Mouse (Mus musculus) adrenal gland, adult 2 months (tissue): ENCODE results near the gene Tmem51. TPM values are rescaled to one million over a fixed set of nuclear protein-coding genes. Genes with fewer than 3 reads are reported as not detected.
A peak's percentile ranks its signal among the peaks of the same experiment; 100 is the strongest.

ENCODE experiments used
- DNase-seq: peaks from one replicate; pipeline ENCODE4 v3.0.0; 2021
- polyA plus RNA-seq: library from polyadenylated mRNA; depleted of rRNA; stranded (reverse); fragments of >200 nt; gene quantifications from 2 replicates; pipeline ENCODE4 v1.2.3, GENCODE M21; 2012
- total RNA-seq, 2 experiments: library from RNA; stranded (reverse); gene quantifications; 2 replicates each; pipeline ENCODE4 v1.2.3; 2021

The Tmem51 gene
- total and polyA plus RNA-seq, 3 experiments: 3.5 to 10.0 (median 5.3) TPM

GRCm38 (mm10) chr4:142081631-142082283, 2.3 kb downstream of the Tmem51 start:
- peak; percentile 58 for DNase-seq

GRCm38 (mm10) chr4:142080901-142081630, 3.0 kb downstream of the Tmem51 start:
- peak; percentile 38 for DNase-seq

GRCm38 (mm10) chr4:142080487-142080767, 3.7 kb downstream of the Tmem51 start:
- no peak for DNase-seq

GRCm38 (mm10) chr4:142079629-142080486, 4.2 kb downstream of the Tmem51 start:
- DNase-seq: no peak

GRCm38 (mm10) chr4:142077572-142078271, 6.4 kb downstream of the Tmem51 start:
- peak; percentile 63 for DNase-seq

GRCm38 (mm10) chr4:142076883-142077282, 7.2 kb downstream of the Tmem51 start:
- no peak for DNase-seq

GRCm38 (mm10) chr4:142075931-142076330, 8.2 kb downstream of the Tmem51 start:
- DNase-seq: no peak

GRCm38 (mm10) chr4:142074060-142074732, 9.9 kb downstream of the Tmem51 start:
- DNase-seq: no peak

GRCm38 (mm10) chr4:142071243-142071991, 12.7 kb downstream of the Tmem51 start:
- DNase-seq: no peak

GRCm38 (mm10) chr4:142070840-142071239, 13.3 kb downstream of the Tmem51 start:
- DNase-seq: peak; percentile 34

- no peak for DNase-seq
These were observed 14.9 kb downstream of the Tmem51 start for GRCm38 (mm10) chr4:142068899-142069812.

GRCm38 (mm10) chr4:142066576-142066975, 17.5 kb downstream of the Tmem51 start:
- no peak for DNase-seq

- DNase-seq: no peak
These were observed 18.3 kb downstream of the Tmem51 start for GRCm38 (mm10) chr4:142065835-142066234.

GRCm38 (mm10) chr4:142065270-142065669, 18.8 kb downstream of the Tmem51 start:
- DNase-seq: no peak

- no peak for DNase-seq
These were observed 19.4 kb downstream of the Tmem51 start for GRCm38 (mm10) chr4:142064582-142065228.

GRCm38 (mm10) chr4:142063057-142063534, 21.0 kb downstream of the Tmem51 start:
- DNase-seq: no peak

- no peak for DNase-seq
These were observed 22.4 kb downstream of the Tmem51 start for GRCm38 (mm10) chr4:142061485-142062240.
